Mouse (Mus musculus) erythroblast, embryonic 14.5 days (primary cell): ENCODE results near the gene Zdhhc22.

Source experiments
- GATA1 ChIP-seq: IDR thresholded peaks from 2 replicates; pipeline ENCODE4 v1.6.1; 2012; ENCODE audit warnings: low read length, inconsistent platforms, mixed read lengths
- TAL1 ChIP-seq: IDR thresholded peaks from 3 replicates; pipeline ENCODE4 v1.6.1; 2012; ENCODE audit warnings: low read length, inconsistent platforms, mixed read lengths

DNA sequence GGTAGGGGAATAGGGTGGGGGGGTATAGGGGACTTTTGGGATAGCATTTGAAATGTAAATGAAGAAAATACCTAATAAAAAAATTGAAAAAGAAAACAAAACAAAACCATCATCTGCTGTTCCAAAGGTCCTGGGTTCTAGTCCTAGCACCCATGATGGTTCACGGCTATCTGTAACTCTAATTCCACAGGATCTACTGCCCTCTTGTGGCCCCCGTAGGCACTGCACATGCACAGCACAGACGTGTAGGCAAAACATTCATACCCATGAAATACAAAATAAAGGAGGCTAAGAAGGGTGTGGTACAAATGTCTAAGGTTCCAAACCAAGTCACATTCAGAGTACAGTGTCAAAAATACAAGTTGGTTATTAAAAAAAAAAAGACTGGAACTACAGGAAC, 26.8 kb upstream of the Zdhhc22 start:
- TF ChIP-seq GATA1, result no peak
- TF ChIP-seq TAL1, result no peak
